Mouse (Mus musculus): ENCODE data around the gene Tmem131. TPM values are rescaled to one million over a fixed set of nuclear protein-coding genes. Genes with fewer than 3 reads are reported as not detected.

Gene Tmem131
- 12.9 and 13.1 TPM in 2 replicates for polyA plus RNA-seq (2015; fragmentation: Nextera tagmentation; extraction: Ambion mirVana)

DNA sequence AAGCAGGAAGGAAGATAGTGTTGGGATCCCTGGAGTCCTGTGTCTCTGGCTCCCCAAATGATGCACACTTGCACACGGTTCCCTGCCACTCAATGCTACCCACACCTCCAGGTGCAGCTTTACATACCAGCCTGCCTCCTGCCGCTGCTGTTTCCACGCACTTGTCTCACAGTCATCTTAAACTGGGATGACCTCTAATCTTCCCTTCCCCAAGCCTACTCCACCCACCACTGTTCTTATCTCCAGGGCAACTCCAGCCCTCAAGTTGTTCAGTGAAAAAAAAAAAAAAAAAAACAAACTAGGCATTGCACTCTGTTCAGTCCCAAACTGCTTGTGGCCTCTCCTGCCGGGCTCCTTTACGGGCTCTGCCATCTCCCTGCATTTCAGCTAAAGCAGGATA is at the start of gene Tmem131:
Gene Tmem131 (minus strand): TSS at position 14 of the 400 bp plus-strand sequence.
- Histone ChIP-seq H3K9ac (ENCODE audit: low read length) (no peak within 1 kb of the TSS), H3K4me3 (replicated peaks; ENCODE audit: low read length) (no peak within 1 kb of the TSS), H3K9me3 (replicated peaks; ENCODE audit: control insufficient read depth, low read length) (no peaks in the 10 kb centered on the region), H3K27me3 (ENCODE audit: control insufficient read depth, insufficient read depth, low read length) (no peaks in the 10 kb centered on the region), H3K36me3 (ENCODE audit: control insufficient read depth, insufficient read depth, low read length) (no peaks in the 10 kb centered on the region), H3K27ac (ENCODE audit: low read length) (no peak within 1 kb of the TSS), H3K4me1 (ENCODE audit: control insufficient read depth, insufficient read depth, low read length) (peaks cover 4% of the 10 kb centered on the region; the same call in 1 of the 2 replicates), H3K4me2 (ENCODE audit: low read depth, low read length) (no peak within 1 kb of the TSS)
- 59% methylated on average over 5 of the region's 5 CpGs for whole genome bisulfite sequencing
- ATAC-seq (ENCODE audit: insufficient read depth, low FRiP score) = no peak

DNA sequence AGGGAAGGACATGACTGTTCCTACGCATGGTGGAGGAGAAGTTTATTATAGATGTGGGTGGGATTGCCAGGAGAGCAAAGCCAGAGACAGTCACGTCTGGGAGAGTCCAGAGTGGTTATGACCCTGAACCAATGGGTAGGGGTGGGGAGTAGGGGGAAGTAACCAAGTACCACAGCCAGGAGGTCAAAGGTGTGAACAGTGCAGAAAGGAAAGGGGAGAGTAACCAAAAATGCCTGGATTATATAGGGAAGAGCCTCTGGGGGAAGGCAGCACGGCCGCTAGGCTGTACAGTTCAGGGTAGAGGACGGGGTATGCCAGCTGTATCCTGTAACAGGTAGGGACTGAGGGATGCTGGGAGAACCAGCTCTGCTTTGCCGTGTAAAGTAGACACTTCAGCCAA is 45.1 kb upstream of the Tmem131 start:
- WGBS = 63% methylated on average over 6 of the region's 6 CpGs
- Histone ChIP-seq H3K27ac (ENCODE audit: low read length) (no peak overlapping the region), H3K36me3 (ENCODE audit: control insufficient read depth, insufficient read depth, low read length) (no peaks in the 10 kb centered on the region), H3K9ac (ENCODE audit: low read length) (no peak overlapping the region), H3K4me2 (ENCODE audit: low read depth, low read length) (no peak overlapping the region), H3K4me3 (replicated peaks; ENCODE audit: low read length) (no peak overlapping the region), H3K4me1 (ENCODE audit: control insufficient read depth, insufficient read depth, low read length) (peaks cover 3% of the 10 kb centered on the region; the same call in 1 of the 2 replicates), H3K27me3 (ENCODE audit: control insufficient read depth, insufficient read depth, low read length) (no peaks in the 10 kb centered on the region), H3K9me3 (replicated peaks; ENCODE audit: control insufficient read depth, low read length) (no peaks in the 10 kb centered on the region)
- no peak for ATAC-seq (ENCODE audit: insufficient read depth, low FRiP score)

GRCm38 (mm10) chr1:36988161-36988560 is 44.7 kb upstream of the Tmem131 start:
- WGBS = 88% methylated on average over 6 of the region's 6 CpGs
- Histone ChIP-seq H3K4me2 (ENCODE audit: low read depth, low read length) (no peak overlapping the region), H3K36me3 (ENCODE audit: control insufficient read depth, insufficient read depth, low read length) (no peaks in the 10 kb centered on the region), H3K27ac (ENCODE audit: low read length) (no peak overlapping the region), H3K27me3 (ENCODE audit: control insufficient read depth, insufficient read depth, low read length) (no peaks in the 10 kb centered on the region), H3K4me1 (ENCODE audit: control insufficient read depth, insufficient read depth, low read length) (peaks cover 3% of the 10 kb centered on the region; the same call in 1 of the 2 replicates), H3K9ac (ENCODE audit: low read length) (no peak overlapping the region), H3K9me3 (replicated peaks; ENCODE audit: control insufficient read depth, low read length) (no peaks in the 10 kb centered on the region), H3K4me3 (replicated peaks; ENCODE audit: low read length) (no peak overlapping the region)
- no peak for ATAC-seq (ENCODE audit: insufficient read depth, low FRiP score)

- peaks cover 3% of the 10 kb centered on the region; the same call in 1 of the 2 replicates for H3K4me1 ChIP-seq (ENCODE audit: control insufficient read depth, insufficient read depth, low read length)
- H3K27me3 ChIP-seq (ENCODE audit: control insufficient read depth, insufficient read depth, low read length) = no peaks in the 10 kb centered on the region
- H3K4me2 ChIP-seq (ENCODE audit: low read depth, low read length) = no peak overlapping the region
- no peaks in the 10 kb centered on the region for H3K9me3 ChIP-seq (replicated peaks; ENCODE audit: control insufficient read depth, low read length)
- 76% methylated on average over 10 of the region's 10 CpGs for WGBS
- H3K9ac ChIP-seq (ENCODE audit: low read length) = no peak overlapping the region
- no peak overlapping the region for H3K4me3 ChIP-seq (replicated peaks; ENCODE audit: low read length)
- H3K36me3 ChIP-seq (ENCODE audit: control insufficient read depth, insufficient read depth, low read length) = no peaks in the 10 kb centered on the region
- ATAC-seq (ENCODE audit: insufficient read depth, low FRiP score) = no peak
- no peak overlapping the region for H3K27ac ChIP-seq (ENCODE audit: low read length)
These were observed 44.0 kb upstream of the Tmem131 start for GRCm38 (mm10) chr1:36987172-36988148.

GRCm38 (mm10) chr1:36986396-36987160 is 43.1 kb upstream of the Tmem131 start:
- Histone ChIP-seq H3K27me3 (ENCODE audit: control insufficient read depth, insufficient read depth, low read length) (no peaks in the 10 kb centered on the region), H3K4me1 (ENCODE audit: control insufficient read depth, insufficient read depth, low read length) (peaks cover 3% of the 10 kb centered on the region; the same call in 1 of the 2 replicates)

GRCm38 (mm10) chr1:36985896-36986295 is 42.4 kb upstream of the Tmem131 start:
- no peaks in the 10 kb centered on the region for H3K36me3 ChIP-seq (ENCODE audit: control insufficient read depth, insufficient read depth, low read length)
- no peaks in the 10 kb centered on the region for H3K27me3 ChIP-seq (ENCODE audit: control insufficient read depth, insufficient read depth, low read length)
- no peak overlapping the region for H3K9ac ChIP-seq (ENCODE audit: low read length)
- H3K4me1 ChIP-seq (ENCODE audit: control insufficient read depth, insufficient read depth, low read length) = peaks cover 3% of the 10 kb centered on the region; the same call in 1 of the 2 replicates
- no peak for ATAC-seq (ENCODE audit: insufficient read depth, low FRiP score)
- H3K9me3 ChIP-seq (replicated peaks; ENCODE audit: control insufficient read depth, low read length) = no peaks in the 10 kb centered on the region
- WGBS = 59% methylated on average over 6 of the region's 6 CpGs
- no peak overlapping the region for H3K27ac ChIP-seq (ENCODE audit: low read length)
- H3K4me3 ChIP-seq (replicated peaks; ENCODE audit: low read length) = no peak overlapping the region
- H3K4me2 ChIP-seq (ENCODE audit: low read depth, low read length) = no peak overlapping the region

More at GRCm38 (mm10) chr1:36986396-36987160, 43.1 kb upstream of the Tmem131 start:
- 60% methylated on average over 14 of the region's 14 CpGs for WGBS
- Histone ChIP-seq H3K9me3 (replicated peaks; ENCODE audit: control insufficient read depth, low read length) (no peaks in the 10 kb centered on the region), H3K9ac (ENCODE audit: low read length) (no peak overlapping the region), H3K4me2 (ENCODE audit: low read depth, low read length) (no peak overlapping the region), H3K4me3 (replicated peaks; ENCODE audit: low read length) (no peak overlapping the region), H3K27ac (ENCODE audit: low read length) (no peak overlapping the region), H3K36me3 (ENCODE audit: control insufficient read depth, insufficient read depth, low read length) (no peaks in the 10 kb centered on the region)
- no peak for ATAC-seq (ENCODE audit: insufficient read depth, low FRiP score)

DNA sequence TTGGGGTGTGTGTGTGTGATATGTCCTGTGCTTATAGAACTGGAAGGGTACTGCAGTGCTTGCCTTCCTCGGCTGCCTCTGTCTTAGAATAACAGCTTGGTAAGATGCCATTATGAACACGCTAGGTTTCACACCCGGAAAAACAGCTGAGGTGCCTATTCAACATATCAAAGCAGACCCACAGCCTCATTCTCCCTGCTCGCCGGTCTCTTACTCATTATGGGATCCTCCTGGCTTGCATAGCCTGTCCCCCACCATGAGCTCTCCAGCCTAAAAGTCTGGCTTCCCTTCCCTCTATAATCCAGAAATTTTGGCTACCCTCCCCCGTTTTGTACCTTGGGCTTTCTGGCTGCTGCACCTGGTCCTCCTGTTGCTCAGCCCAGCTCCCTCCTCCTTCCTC is 40.9 kb upstream of the Tmem131 start:
- Histone ChIP-seq H3K9me3 (replicated peaks; ENCODE audit: control insufficient read depth, low read length) (no peaks in the 10 kb centered on the region), H3K4me3 (replicated peaks; ENCODE audit: low read length) (no peak overlapping the region), H3K4me2 (ENCODE audit: low read depth, low read length) (no peak overlapping the region), H3K27me3 (ENCODE audit: control insufficient read depth, insufficient read depth, low read length) (no peaks in the 10 kb centered on the region), H3K9ac (ENCODE audit: low read length) (no peak overlapping the region), H3K36me3 (ENCODE audit: control insufficient read depth, insufficient read depth, low read length) (no peaks in the 10 kb centered on the region), H3K27ac (ENCODE audit: low read length) (no peak overlapping the region), H3K4me1 (ENCODE audit: control insufficient read depth, insufficient read depth, low read length) (peaks cover 3% of the 10 kb centered on the region; the same call in 1 of the 2 replicates)
- 34% methylated on average over 6 of the region's 6 CpGs for WGBS
- ATAC-seq (ENCODE audit: insufficient read depth, low FRiP score) = no peak

DNA sequence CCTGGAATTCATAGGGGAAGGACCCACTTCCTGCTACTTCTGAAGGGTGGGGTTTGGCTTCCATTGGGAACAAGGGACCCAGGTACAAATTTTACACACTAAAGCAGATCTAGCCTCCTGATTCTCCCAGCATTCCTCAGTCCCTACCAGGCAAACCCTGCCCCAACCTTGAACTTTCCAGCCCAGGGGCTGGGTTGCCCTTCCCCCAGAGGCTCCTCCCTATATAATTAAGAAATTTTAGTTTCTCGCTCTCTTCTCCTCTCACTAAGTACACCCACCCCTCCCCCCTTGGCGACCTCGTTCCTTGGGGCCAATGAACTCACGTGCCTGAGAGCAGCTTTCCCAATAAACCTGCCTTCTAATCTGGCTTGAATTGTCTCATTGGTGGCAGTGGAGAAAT is 40.3 kb upstream of the Tmem131 start:
- no peak overlapping the region for H3K4me3 ChIP-seq (replicated peaks; ENCODE audit: low read length)
- H3K27ac ChIP-seq (ENCODE audit: low read length) = no peak overlapping the region
- no peaks in the 10 kb centered on the region for H3K9me3 ChIP-seq (replicated peaks; ENCODE audit: control insufficient read depth, low read length)
- peaks cover 3% of the 10 kb centered on the region; the same call in 1 of the 2 replicates for H3K4me1 ChIP-seq (ENCODE audit: control insufficient read depth, insufficient read depth, low read length)
- H3K4me2 ChIP-seq (ENCODE audit: low read depth, low read length) = no peak overlapping the region
- H3K9ac ChIP-seq (ENCODE audit: low read length) = no peak overlapping the region
- no peaks in the 10 kb centered on the region for H3K36me3 ChIP-seq (ENCODE audit: control insufficient read depth, insufficient read depth, low read length)
- ATAC-seq (ENCODE audit: insufficient read depth, low FRiP score) = no peak
- H3K27me3 ChIP-seq (ENCODE audit: control insufficient read depth, insufficient read depth, low read length) = no peaks in the 10 kb centered on the region
- WGBS = 30% methylated on average over 4 of the region's 4 CpGs
